Comparison of ENCODE assay signal across 23 mouse cellular contexts in genomic region chr2:27119766-27120165, GRCm38 (mm10). TPM values are rescaled to one million over a fixed set of nuclear protein-coding genes. Genes with fewer than 3 reads are reported as not detected.
DNase-seq lines count a peak whose midpoint lies in the region; ATAC-seq and TF ChIP-seq lines count a peak whose summit lies in the region.
"Had no signal": no experiment of that assay in that cellular context is flagged by ENCODE, and none has a peak within 500 bp of the region (broad histone marks: within the 10 kb centered on the region; RNA-seq: fewer than 3 reads in every experiment).

No protein-coding gene starts in this region.

- H3K4me1 ChIP-seq in embryonic facial prominence, embryonic 13.5 days: peaks cover 37% of the 10 kb centered on the region
- H3K4me1 ChIP-seq in embryonic facial prominence, embryonic 10.5 days: peaks cover 36% of the 10 kb centered on the region
- H3K4me1 ChIP-seq in heart, embryonic 13.5 days: peaks cover 52% of the 10 kb centered on the region
- peaks cover 42% of the 10 kb centered on the region for H3K4me1 ChIP-seq in lung, embryonic 15.5 days
- H3K4me1 ChIP-seq in lung, adult 2 months (ENCODE audit: control insufficient read depth, insufficient read depth, low read length): no peaks in the 10 kb centered on the region
- H3K4me1 ChIP-seq in limb, embryonic 12.5 days (replicated peaks): peaks cover 69% of the 10 kb centered on the region

- WGBS in embryonic facial prominence, embryonic 13.5 days: 89% methylated on average over 2 of the region's 2 CpGs
- 87% methylated on average over 2 of the region's 2 CpGs for WGBS in embryonic facial prominence, embryonic 10.5 days
- 81% methylated on average over 2 of the region's 2 CpGs for WGBS in heart, embryonic 13.5 days
- WGBS in lung, embryonic 15.5 days: 82% methylated on average over 2 of the region's 2 CpGs
- 75% methylated on average over 2 of the region's 2 CpGs for WGBS in lung, adult 2 months
- WGBS in limb, embryonic 12.5 days: 78% methylated on average over 2 of the region's 2 CpGs

- H3K4me2 ChIP-seq in embryonic facial prominence, embryonic 13.5 days: no peak overlapping the region
- no peak overlapping the region for H3K4me2 ChIP-seq in heart, embryonic 13.5 days
- H3K4me2 ChIP-seq in lung, embryonic 15.5 days: no peak overlapping the region
- H3K4me2 ChIP-seq in limb, embryonic 12.5 days: no peak overlapping the region
- H3K4me2 ChIP-seq: forebrain, embryonic 15.5 days; hindbrain, embryonic 14.5 days; liver, embryonic 11.5 days; midbrain, embryonic 11.5 days; stomach, embryonic 15.5 days had no signal

- no peak for ATAC-seq in embryonic facial prominence, embryonic 13.5 days (ENCODE audit: insufficient number of reproducible peaks, insufficient read depth, low FRiP score, low TSS enrichment, low read depth)
- ATAC-seq in heart, embryonic 13.5 days (ENCODE audit: extremely low read depth, insufficient number of reproducible peaks, low FRiP score, low TSS enrichment): no peak
- 0 out of 2 replicates have a peak, but pooled peaks have one; percentile 1 for ATAC-seq in lung, embryonic 15.5 days (ENCODE audit: borderline replicate concordance, extremely low read depth, low FRiP score, low TSS enrichment)
- no peak for ATAC-seq in limb, embryonic 12.5 days (ENCODE audit: insufficient number of reproducible peaks, insufficient read depth, low FRiP score, low TSS enrichment, low read depth)
- ATAC-seq: CD4-positive, CD25-positive, alpha-beta regulatory T cell, adult 4 months; forebrain, embryonic 15.5 days; inflammation-experienced regulatory T-cells, adult 6 months; liver, postnatal 0 days had no signal

- no peak overlapping the region for H3K9ac ChIP-seq in embryonic facial prominence, embryonic 13.5 days
- no peak overlapping the region for H3K9ac ChIP-seq in heart, embryonic 13.5 days
- no peak overlapping the region for H3K9ac ChIP-seq in lung, embryonic 15.5 days
- no peak overlapping the region for H3K9ac ChIP-seq in limb, embryonic 12.5 days (replicated peaks)
- H3K9ac ChIP-seq: forebrain, embryonic 15.5 days; hindbrain, embryonic 14.5 days; liver, postnatal 0 days; stomach, embryonic 15.5 days had no signal

- peak overlapping the region; percentile 7; the same call in 1 of the 2 replicates for H3K27ac ChIP-seq in embryonic facial prominence, embryonic 13.5 days
- H3K27ac ChIP-seq in embryonic facial prominence, embryonic 10.5 days (replicated peaks): no peak overlapping the region
- H3K27ac ChIP-seq in heart, embryonic 13.5 days (replicated peaks): peak overlapping the region; percentile 76
- H3K27ac ChIP-seq in lung, embryonic 15.5 days: peak overlapping the region; percentile 76
- H3K27ac ChIP-seq in limb, embryonic 12.5 days: peak overlapping the region; percentile 31; the same call in 1 of the 2 replicates
- H3K27ac ChIP-seq: hindbrain, embryonic 14.5 days; kidney, postnatal 0 days; stomach, embryonic 15.5 days had no signal

- TF ChIP-seq POLR2A in lung, adult 2 months (IDR thresholded peaks at IDR 0.05; ENCODE audit: borderline replicate concordance, extremely low read depth, low read depth, low read length): no peak

- H3K36me3 ChIP-seq in embryonic facial prominence, embryonic 13.5 days: no peaks in the 10 kb centered on the region
- no peaks in the 10 kb centered on the region for H3K36me3 ChIP-seq in embryonic facial prominence, embryonic 10.5 days (replicated peaks)
- no peaks in the 10 kb centered on the region for H3K36me3 ChIP-seq in heart, embryonic 13.5 days
- H3K36me3 ChIP-seq in lung, embryonic 15.5 days: no peaks in the 10 kb centered on the region
- H3K36me3 ChIP-seq in limb, embryonic 12.5 days: no peaks in the 10 kb centered on the region
- H3K36me3 ChIP-seq: forebrain, embryonic 15.5 days; stomach, embryonic 15.5 days had no signal

- peaks cover 4% of the 10 kb centered on the region for H3K27me3 ChIP-seq in embryonic facial prominence, embryonic 13.5 days
- peaks cover 35% of the 10 kb centered on the region; the same call in 1 of the 2 replicates for H3K27me3 ChIP-seq in embryonic facial prominence, embryonic 10.5 days (replicated peaks; ENCODE audit: low read depth, poor library complexity, severe bottlenecking)
- no peaks in the 10 kb centered on the region; the same call in 1 of the 2 replicates for H3K27me3 ChIP-seq in heart, embryonic 13.5 days (replicated peaks)
- H3K27me3 ChIP-seq in lung, embryonic 15.5 days: no peaks in the 10 kb centered on the region
- H3K27me3 ChIP-seq in limb, embryonic 12.5 days: peaks cover 6% of the 10 kb centered on the region
- H3K27me3 ChIP-seq: forebrain, embryonic 15.5 days; stomach, embryonic 15.5 days had no signal

- H3K9me3 ChIP-seq in embryonic facial prominence, embryonic 13.5 days: no peaks in the 10 kb centered on the region
- H3K9me3 ChIP-seq in embryonic facial prominence, embryonic 10.5 days: no peaks in the 10 kb centered on the region
- H3K9me3 ChIP-seq in heart, embryonic 13.5 days: no peaks in the 10 kb centered on the region
- H3K9me3 ChIP-seq in lung, embryonic 15.5 days: no peaks in the 10 kb centered on the region
- H3K9me3 ChIP-seq in limb, embryonic 12.5 days: no peaks in the 10 kb centered on the region
- H3K9me3 ChIP-seq: forebrain, embryonic 15.5 days; stomach, embryonic 15.5 days had no signal

- no peak for DNase-seq in embryonic facial prominence, embryonic 10.5 days (ENCODE audit: low spot score)
- no peak for DNase-seq in heart, adult 18-20 months
- DNase-seq in lung, adult 2 months: no peak
- DNase-seq in cerebellum, postnatal 4 days (ENCODE audit: low spot score in 2 of 2): no peak
- DNase-seq: cerebellum, adult 8-10 months; kidney, adult 2 months; liver, postnatal 0 days; right cerebral cortex, adult 18-20 months had no signal

- no peak overlapping the region for H3K4me3 ChIP-seq in embryonic facial prominence, embryonic 13.5 days
- no peak overlapping the region for H3K4me3 ChIP-seq in embryonic facial prominence, embryonic 10.5 days
- H3K4me3 ChIP-seq in heart, embryonic 13.5 days: no peak overlapping the region
- H3K4me3 ChIP-seq in lung, embryonic 15.5 days: no peak overlapping the region
- H3K4me3 ChIP-seq in lung, adult 2 months (replicated peaks; ENCODE audit: extremely low read depth, low read depth, low read length): no peak overlapping the region
- no peak overlapping the region for H3K4me3 ChIP-seq in limb, embryonic 12.5 days (replicated peaks)
- H3K4me3 ChIP-seq: forebrain, embryonic 15.5 days; stomach, embryonic 15.5 days had no signal

- no peak for TF ChIP-seq CTCF in lung, adult 2 months (IDR thresholded peaks at IDR 0.05; ENCODE audit: insufficient read depth, low read length)

RNA-seq across cellular contexts. Expression of gene Fam163b, which starts 22.5 kb away (rescaled TPM):
- 0.24 and 0.37 TPM in 2 replicates for polyA plus RNA-seq in embryonic facial prominence, embryonic 13.5 days (2015; fragmentation: Nextera tagmentation; extraction: Ambion mirVana)
- polyA plus RNA-seq in embryonic facial prominence, embryonic 10.5 days (2016; fragmentation: Nextera tagmentation; extraction: Ambion mirVana): 0.06 and 0.10 TPM in 2 replicates
- 0.24 and 0.53 TPM in 2 replicates for polyA plus RNA-seq in heart, embryonic 13.5 days (2015; fragmentation: Nextera tagmentation; extraction: Ambion mirVana)
- under 1 TPM; 0.37 to 0.39 TPM for total RNA-seq in heart, adult 18-20 months (2021)
- polyA plus RNA-seq in lung, embryonic 15.5 days (2015; fragmentation: Nextera tagmentation; extraction: Ambion mirVana): 0.69 and 0.70 TPM in 2 replicates
- 0.03 and 0.04 TPM in 2 replicates for polyA plus RNA-seq in lung, adult 2 months (2012; rRNA removed)
- 0.52 and 0.75 TPM in 2 replicates for polyA plus RNA-seq in limb, embryonic 12.5 days (2016; fragmentation: Nextera tagmentation; extraction: Ambion mirVana)
- total RNA-seq: megakaryocyte progenitor cell, adult 5-6 weeks had no signal
- polyA plus RNA-seq: CD4-positive, CD25-positive, alpha-beta regulatory T cell, adult 4 months; inflammation-experienced regulatory T-cells, adult 6 months; kidney, postnatal 0 days; liver, postnatal 0 days had no signal

RNA-seq across cellular contexts. Expression of gene Adamtsl2, which starts 40.6 kb away (rescaled TPM):
- polyA plus RNA-seq in embryonic facial prominence, embryonic 13.5 days (2015; fragmentation: Nextera tagmentation; extraction: Ambion mirVana): 2.9 and 4.3 TPM in 2 replicates
- polyA plus RNA-seq in embryonic facial prominence, embryonic 10.5 days (2016; fragmentation: Nextera tagmentation; extraction: Ambion mirVana): 2.1 and 3.0 TPM in 2 replicates
- polyA plus RNA-seq in heart, embryonic 13.5 days (2015; fragmentation: Nextera tagmentation; extraction: Ambion mirVana): 11.2 and 11.6 TPM in 2 replicates
- total RNA-seq in heart, adult 18-20 months (2021): 10 to 100 TPM in 1 of 2 experiments, 1 to 10 TPM in 1; 4.5 to 10.1 TPM
- polyA plus RNA-seq in lung, embryonic 15.5 days (2015; fragmentation: Nextera tagmentation; extraction: Ambion mirVana): 20.5 and 27.4 TPM in 2 replicates
- 50.7 and 73.0 TPM in 2 replicates for polyA plus RNA-seq in lung, adult 2 months (2012; rRNA removed)
- 11.8 and 12.3 TPM in 2 replicates for polyA plus RNA-seq in limb, embryonic 12.5 days (2016; fragmentation: Nextera tagmentation; extraction: Ambion mirVana)
- total RNA-seq: megakaryocyte progenitor cell, adult 5-6 weeks had no signal
- polyA plus RNA-seq: inflammation-experienced regulatory T-cells, adult 6 months had no signal

RNA-seq across cellular contexts. Expression of gene Dbh, which starts 45.3 kb away (rescaled TPM):
- 0.07 and 0.14 TPM in 2 replicates for polyA plus RNA-seq in embryonic facial prominence, embryonic 13.5 days (2015; fragmentation: Nextera tagmentation; extraction: Ambion mirVana)
- 0.25 and 0.87 TPM in 2 replicates for polyA plus RNA-seq in embryonic facial prominence, embryonic 10.5 days (2016; fragmentation: Nextera tagmentation; extraction: Ambion mirVana)
- 0.55 and 0.88 TPM in 2 replicates for polyA plus RNA-seq in heart, embryonic 13.5 days (2015; fragmentation: Nextera tagmentation; extraction: Ambion mirVana)
- total RNA-seq in heart, adult 18-20 months (2021): 1 to 10 TPM; 1.6 to 1.7 TPM
- polyA plus RNA-seq in lung, embryonic 15.5 days (2015; fragmentation: Nextera tagmentation; extraction: Ambion mirVana): 0.34 and 2.4 TPM in 2 replicates
- 0.17 and 0.18 TPM in 2 replicates for polyA plus RNA-seq in lung, adult 2 months (2012; rRNA removed)
- polyA plus RNA-seq in limb, embryonic 12.5 days (2016; fragmentation: Nextera tagmentation; extraction: Ambion mirVana): 0.10 and 0.25 TPM in 2 replicates
- total RNA-seq: megakaryocyte progenitor cell, adult 5-6 weeks had no signal
- polyA plus RNA-seq: CD4-positive, CD25-positive, alpha-beta regulatory T cell, adult 4 months; forebrain, embryonic 15.5 days; liver, postnatal 0 days had no signal

RNA-seq across cellular contexts. Expression of gene Mymk, which starts 47.8 kb away (rescaled TPM):
- 3.5 and 6.4 TPM in 2 replicates for polyA plus RNA-seq in embryonic facial prominence, embryonic 13.5 days (2015; fragmentation: Nextera tagmentation; extraction: Ambion mirVana)
- polyA plus RNA-seq in embryonic facial prominence, embryonic 10.5 days (2016; fragmentation: Nextera tagmentation; extraction: Ambion mirVana): 0.17 TPM in 1 of 2 replicates, not detected in the other
- polyA plus RNA-seq in heart, embryonic 13.5 days (2015; fragmentation: Nextera tagmentation; extraction: Ambion mirVana): 0.41 and 1.2 TPM in 2 replicates
- not detected for total RNA-seq in heart, adult 18-20 months (2021)
- 0.49 and 0.76 TPM in 2 replicates for polyA plus RNA-seq in lung, embryonic 15.5 days (2015; fragmentation: Nextera tagmentation; extraction: Ambion mirVana)
- 0.19 and 0.32 TPM in 2 replicates for polyA plus RNA-seq in lung, adult 2 months (2012; rRNA removed)
- polyA plus RNA-seq in limb, embryonic 12.5 days (2016; fragmentation: Nextera tagmentation; extraction: Ambion mirVana): 16.9 and 24.6 TPM in 2 replicates
- total RNA-seq: adrenal gland, adult 18-20 months; heart, postnatal 14 days; megakaryocyte progenitor cell, adult 5-6 weeks had no signal
- polyA plus RNA-seq: CD4-positive, CD25-positive, alpha-beta regulatory T cell, adult 4 months; inflammation-experienced regulatory T-cells, adult 6 months; kidney, postnatal 0 days; liver, postnatal 0 days; midbrain, embryonic 11.5 days had no signal
